Mouse (Mus musculus) lung, postnatal 4 days (tissue): ENCODE measurements around the gene Gpr162.
A peak's percentile ranks its signal among the peaks of the same experiment; 100 is the strongest.
"Not testable (repeated sequence)": the region's sequence is repeated elsewhere in the genome, so short reads cannot be mapped to it uniquely, and the experiment has no call there.

Source experiments
- DNase-seq, 2 experiments: peaks; one replicate each; pipeline ENCODE4 v3.0.0; 2021

Gpr162 gene

DNA sequence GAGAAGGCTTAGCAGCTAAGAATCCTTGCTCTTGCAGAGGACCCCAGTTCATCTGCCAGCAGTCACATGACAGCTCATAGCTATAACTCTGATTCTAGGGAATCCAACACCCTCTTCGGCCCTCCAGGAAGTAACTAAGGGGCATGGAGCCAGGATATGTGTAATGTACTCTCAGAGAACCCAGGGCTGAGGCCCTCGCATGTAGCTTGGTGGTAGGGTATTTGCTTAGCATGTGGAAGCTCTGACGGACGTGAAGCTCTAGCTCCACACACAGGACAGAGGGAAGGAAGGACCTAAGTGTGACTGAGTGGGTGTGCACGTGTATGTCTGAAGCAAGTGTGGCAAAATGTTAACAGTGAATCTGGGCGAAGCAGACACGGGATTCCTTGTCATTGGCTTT is 27.4 kb downstream of the Gpr162 start:
- peak in 1 of 2 experiments; percentile 41 for DNase-seq

DNA sequence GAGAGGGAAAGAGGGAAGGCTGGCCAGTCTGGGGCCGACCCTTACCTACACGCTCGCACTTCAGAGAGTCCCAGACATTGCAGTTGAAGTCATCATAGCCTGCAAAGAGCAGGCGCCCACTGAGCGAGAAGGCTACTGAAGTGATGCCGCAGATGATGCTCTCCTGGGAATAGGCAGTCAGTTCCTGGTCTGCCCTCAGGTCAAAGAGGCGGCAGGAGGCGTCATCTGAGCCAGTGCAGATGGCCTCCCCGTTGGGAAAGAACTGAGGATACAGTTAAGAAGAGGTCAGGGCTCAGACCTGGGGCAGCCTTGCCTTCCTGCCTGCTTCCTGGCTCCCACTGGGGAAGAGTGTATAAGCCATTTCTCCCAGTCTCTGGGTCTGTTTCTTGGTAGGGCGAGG is 28.3 kb downstream of the Gpr162 start:
- DNase-seq: peak in 1 of 2 experiments; percentile 73

DNA sequence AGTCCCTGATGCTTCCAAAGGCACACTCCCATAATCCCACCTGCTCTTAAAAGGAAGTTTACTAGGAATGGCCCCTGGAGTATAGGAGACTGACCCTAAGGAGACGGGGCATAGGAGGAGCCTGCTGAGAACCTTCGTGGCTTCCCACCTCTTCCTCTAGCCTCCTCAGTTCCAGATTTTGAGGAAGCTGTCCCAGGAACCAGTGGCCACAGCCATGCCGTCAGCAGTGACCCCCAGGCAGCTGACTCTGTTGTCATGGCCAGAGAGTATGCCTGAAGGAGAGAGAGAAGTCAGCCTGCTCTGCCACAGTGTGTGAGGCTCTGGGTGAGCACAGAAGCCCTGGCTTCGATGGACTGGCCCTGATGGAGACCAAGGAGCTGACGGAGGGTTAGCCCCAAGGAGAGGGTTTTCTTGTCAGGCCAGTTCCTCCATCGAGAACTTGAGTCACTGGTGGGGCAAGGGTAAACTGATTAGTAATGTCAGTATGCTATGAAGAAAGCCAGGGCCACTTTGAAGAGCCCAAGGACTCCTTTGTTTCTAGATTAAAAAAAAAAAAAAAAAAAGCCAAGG is 29.2 kb downstream of the Gpr162 start:
- no peak for DNase-seq

DNA sequence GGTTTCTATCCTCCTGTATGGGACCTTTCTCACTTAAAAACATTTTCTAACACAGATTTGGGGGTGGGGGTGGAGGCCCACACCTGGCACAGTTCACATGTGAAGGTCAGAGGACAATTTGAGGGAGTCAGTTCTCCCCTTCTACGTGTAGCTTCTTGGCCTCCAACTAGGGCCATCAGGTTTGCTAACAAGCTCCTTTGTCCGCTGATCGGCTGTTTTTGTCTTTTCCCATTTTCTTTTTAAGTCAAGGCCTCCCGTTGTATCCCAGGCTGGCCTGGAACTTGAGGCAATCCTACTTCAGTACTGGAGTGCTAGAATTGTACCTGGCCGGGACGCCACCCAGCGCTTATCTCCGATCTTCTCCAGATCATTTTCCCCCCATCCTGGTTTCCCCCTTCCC is 32.1 kb downstream of the Gpr162 start:
- no peak for DNase-seq

GRCm38 (mm10) chr6:124831199-124831598 is 32.6 kb downstream of the Gpr162 start:
- DNase-seq: not testable (repeated sequence)

- DNase-seq: peak; percentile 94 to 95
Measured at GRCm38 (mm10) chr6:124829799-124830700, 33.7 kb downstream of the Gpr162 start.

- peak; percentile 99 to 100 for DNase-seq
Measured at GRCm38 (mm10) chr6:124828868-124829798, 34.6 kb downstream of the Gpr162 start, which contains the start of the genes Usp5 and Cdca3. Usp5 (minus strand) TSS chr6:124829484. Cdca3 (plus strand) TSS chr6:124829547.

GRCm38 (mm10) chr6:124828101-124828592 is 35.6 kb downstream of the Gpr162 start:
- DNase-seq: peak; percentile 49 to 72

DNA sequence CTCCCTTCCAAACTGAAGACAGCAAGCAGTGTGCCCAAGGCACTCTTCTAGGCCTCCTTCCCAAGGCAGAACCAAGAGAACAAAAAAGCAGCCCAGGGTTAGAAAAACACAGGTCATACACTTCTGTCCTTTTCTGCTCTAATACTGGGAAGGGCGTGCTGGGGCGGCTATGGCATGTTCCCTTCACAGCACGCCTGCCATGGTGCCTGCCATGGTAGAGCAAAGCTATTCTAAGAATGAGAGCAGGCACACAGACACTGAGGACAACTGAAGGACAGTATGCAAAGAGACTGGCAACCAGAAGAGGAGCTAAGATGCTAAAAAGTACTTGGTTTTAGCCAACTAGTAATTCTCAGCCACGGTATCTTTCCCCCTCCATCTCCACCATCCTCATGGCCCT is 41.7 kb downstream of the Gpr162 start:
- no peak for DNase-seq

DNA sequence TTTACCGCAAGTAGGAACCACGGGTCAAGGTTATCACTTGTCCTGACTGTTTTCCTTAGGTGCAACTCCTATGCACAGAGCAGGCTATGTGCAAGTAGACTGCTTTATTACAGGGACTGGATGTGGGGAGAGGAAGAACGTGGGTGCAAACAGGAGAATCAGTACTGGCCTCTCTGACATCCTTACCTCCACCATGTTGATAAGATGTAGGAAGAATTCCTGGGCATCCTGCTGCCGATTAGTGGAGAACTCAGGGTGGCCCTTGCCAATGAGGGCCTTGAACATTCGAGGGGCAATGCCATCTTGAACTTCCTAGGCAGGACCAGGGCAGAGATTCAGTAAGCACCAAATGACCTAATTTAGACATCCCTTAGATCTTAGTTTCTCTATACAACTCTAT is 42.9 kb downstream of the Gpr162 start:
- DNase-seq: peak in 1 of 2 experiments; percentile 9

DNA sequence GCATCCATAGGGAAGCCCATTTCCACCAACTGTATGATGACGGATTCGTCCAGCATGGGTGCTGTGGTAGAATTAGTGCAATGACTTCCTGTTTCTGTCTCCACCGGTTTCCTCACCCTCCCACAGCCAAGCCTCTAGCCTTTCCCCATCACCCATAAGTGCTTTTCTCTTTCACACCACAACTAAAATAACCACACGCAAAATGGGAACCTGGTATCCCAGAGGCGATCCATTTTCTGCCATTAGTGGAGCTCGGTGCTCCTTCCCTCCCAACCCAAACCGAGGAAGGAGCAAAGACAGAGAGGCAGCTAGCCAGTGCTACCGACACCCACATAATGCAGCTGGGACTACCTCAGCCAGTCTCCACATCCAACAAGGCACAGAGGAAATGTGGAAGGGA is 45.8 kb downstream of the Gpr162 start:
- no peak for DNase-seq

GRCm38 (mm10) chr6:124817563-124817962 is 46.2 kb downstream of the Gpr162 start:
- peak in 1 of 2 experiments; percentile 21 for DNase-seq

DNA sequence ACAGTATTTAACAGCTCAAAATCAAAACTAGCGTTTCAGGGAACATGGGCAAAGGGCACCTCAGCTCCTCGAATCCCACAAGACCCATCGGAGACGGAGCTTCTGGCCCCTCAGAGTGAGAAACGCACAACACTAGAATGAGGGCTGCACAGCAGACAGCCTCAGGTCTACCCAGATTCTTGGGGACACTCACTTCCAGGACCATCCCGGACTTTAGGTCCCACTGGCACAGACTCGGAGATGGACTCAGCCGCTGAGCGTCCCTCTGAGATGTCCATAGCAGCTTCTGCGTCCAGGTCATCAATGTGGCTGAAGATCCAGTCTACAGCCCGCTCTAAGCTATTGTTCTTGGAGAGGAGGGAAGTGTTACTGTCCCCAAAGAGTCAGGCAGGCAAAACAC is 46.7 kb downstream of the Gpr162 start:
- DNase-seq: peak in 1 of 2 experiments; percentile 17

GRCm38 (mm10) chr6:124816611-124817010 is 47.2 kb downstream of the Gpr162 start:
- peak in 1 of 2 experiments; percentile 11 for DNase-seq

- peak in 1 of 2 experiments; percentile 17 for DNase-seq
Measured at GRCm38 (mm10) chr6:124814858-124815774, 48.7 kb downstream of the Gpr162 start.

DNA sequence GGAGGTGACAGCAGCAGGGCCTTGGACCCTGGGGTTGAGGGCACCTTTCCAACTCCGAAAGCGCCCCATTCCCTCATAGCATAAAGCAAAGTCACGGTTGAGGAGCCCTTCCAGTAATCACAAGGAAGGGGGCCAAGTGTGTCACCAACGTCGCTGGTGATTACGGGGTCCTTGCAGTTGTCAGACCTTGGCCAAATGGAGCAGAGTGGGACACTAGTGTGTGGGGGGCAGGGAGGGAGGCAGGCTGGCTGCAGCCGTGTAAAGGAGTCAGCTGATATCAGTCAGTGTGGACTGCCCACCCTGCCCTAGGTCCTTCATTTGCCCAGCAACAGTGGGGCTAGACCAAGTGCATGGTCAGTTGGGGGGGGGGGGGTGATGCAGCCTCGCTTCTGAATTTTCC is 49.3 kb downstream of the Gpr162 start:
- DNase-seq: peak in 1 of 2 experiments; percentile 44

GRCm38 (mm10) chr6:124813933-124814332 is 49.9 kb downstream of the Gpr162 start, which contains the start of gene Tpi1:
Tpi1 (minus strand) TSS chr6:124814296.
- DNase-seq: peak; percentile 93 to 94

DNA sequence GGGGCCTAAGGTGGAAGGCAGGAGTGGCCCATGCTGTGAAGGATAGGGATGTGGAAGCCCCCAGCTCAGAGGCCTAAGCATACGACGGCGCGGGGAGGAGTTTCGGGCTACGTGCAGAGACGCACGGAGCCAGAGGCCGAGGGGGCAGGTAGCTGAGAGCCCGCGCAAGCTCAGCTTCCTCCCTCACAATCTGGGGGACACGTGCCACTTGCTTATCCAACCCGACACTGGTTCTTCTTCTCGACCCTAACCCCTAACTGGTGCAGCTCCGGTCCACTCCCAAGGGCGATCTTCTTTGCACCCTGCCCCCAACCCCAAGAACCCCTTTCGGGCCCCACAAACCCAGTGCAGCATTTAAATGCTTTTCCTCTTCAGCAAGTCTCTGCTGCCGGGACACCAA is 50.3 kb downstream of the Gpr162 start:
- peak; percentile 69 to 71 for DNase-seq

DNA sequence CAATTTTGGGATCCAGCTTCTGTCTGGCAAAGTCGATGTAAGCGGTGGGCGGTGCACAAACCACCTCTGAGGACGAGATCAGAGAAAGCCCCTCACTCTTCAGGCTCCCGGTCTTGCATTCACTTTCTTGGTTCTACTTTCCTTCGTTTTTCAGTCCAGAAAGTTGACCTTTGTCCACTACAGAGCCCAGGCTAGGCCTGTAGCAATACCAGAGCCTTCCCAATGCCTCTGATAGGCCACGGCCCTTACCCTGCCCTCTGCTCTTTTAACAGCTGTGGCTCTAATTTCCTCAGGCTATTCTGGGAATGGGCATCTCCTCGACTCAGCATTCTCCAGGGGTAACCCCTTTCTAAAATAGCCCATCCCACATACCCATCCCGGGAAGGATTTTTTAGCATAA is 50.9 kb downstream of the Gpr162 start:
- no peak for DNase-seq

DNA sequence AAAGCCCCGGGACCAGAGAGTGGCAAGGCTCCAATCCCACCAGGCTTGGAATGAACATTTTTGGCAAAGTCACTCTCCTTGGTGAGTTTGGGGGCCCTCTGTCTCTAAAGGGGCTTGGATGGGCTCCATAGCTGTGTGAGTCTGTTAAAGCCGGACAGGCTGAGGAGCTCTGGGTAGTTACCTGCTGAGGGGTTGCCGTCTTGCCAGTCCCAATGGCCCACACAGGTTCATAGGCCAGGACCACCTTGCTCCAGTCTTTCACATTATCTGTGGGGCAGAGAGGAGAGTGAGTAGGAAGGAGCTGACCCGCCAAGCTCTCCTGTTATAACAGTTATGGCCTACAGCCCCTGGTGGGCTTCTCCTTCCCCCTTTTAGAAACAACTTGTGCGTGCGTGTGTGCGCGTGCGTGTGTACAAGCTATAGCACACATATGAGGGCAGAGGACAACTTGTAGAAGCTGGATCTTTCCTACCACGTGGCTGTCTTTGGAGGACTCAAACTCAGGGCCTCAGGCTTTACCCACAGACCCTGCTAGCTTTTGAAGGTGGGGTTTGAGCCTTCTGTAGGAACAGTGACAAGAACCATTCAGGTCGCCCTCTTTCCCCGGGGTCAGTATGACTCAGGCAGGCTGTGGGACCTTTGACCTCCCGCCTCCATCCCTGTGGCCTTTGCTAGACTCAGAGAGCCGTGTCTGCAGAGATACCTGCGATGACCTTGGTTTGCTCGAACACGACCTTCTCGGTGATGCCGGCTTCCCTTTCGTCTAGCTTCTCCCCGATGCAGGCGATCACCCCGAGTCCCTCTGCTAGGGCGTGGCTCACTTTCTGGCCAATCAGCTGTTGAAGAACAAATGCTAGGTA is 51.9 kb downstream of the Gpr162 start:
- DNase-seq: no peak

GRCm38 (mm10) chr6:124811403-124811665 is 52.4 kb downstream of the Gpr162 start:
- DNase-seq: no peak
